Mouse (Mus musculus) lung, embryonic 16.5 days (tissue): ENCODE data around the gene Gm26920. TPM values are rescaled to one million over a fixed set of nuclear protein-coding genes. Genes with fewer than 3 reads are reported as not detected.
A peak's percentile ranks its signal among the peaks of the same experiment; 100 is the strongest.

Experiments
- ATAC-seq: fragments of 200-750 bp; cut with Nextera tagmentation; 2 replicates; pipeline ENCODE4 v1.8.0; 2017; ENCODE audit warnings: low read depth, mild to moderate bottlenecking, moderate library complexity
- H3K27ac ChIP-seq: fragments of 300-500 bp; sonication (generic); 2 replicates; pipeline ENCODE4 v1.5.1; 2014; ENCODE audit warnings: mild to moderate bottlenecking, control low read depth, low read length
- H3K27me3 ChIP-seq: fragments of 300-500 bp; sonication (generic); 2 replicates; pipeline ENCODE4 v1.6.1; 2014; ENCODE audit warnings: low read depth, low read length, mixed read lengths; ENCODE audit not compliant: control insufficient read depth, insufficient read depth
- H3K36me3 ChIP-seq: fragments of 300-500 bp; sonication (generic); 2 replicates; pipeline ENCODE4 v1.6.1; 2014; ENCODE audit warnings: low read length; ENCODE audit not compliant: control insufficient read depth, insufficient read depth
- H3K4me1 ChIP-seq: fragments of 300-500 bp; sonication (generic); replicated peaks from 2 replicates; pipeline ENCODE4 v1.6.1; 2014; ENCODE audit warnings: low read length, mixed read lengths; ENCODE audit not compliant: control insufficient read depth, insufficient read depth
- H3K4me2 ChIP-seq: fragments of 300-500 bp; sonication (generic); 2 replicates; pipeline ENCODE4 v1.6.1; 2014; ENCODE audit warnings: low read depth, low read length, control low read depth
- H3K4me3 ChIP-seq: fragments of 300-500 bp; sonication (generic); 2 replicates; pipeline ENCODE4 v1.5.1; 2014; ENCODE audit warnings: mild to moderate bottlenecking, low read length, control low read depth
- H3K9ac ChIP-seq: fragments of 300-500 bp; sonication (generic); 2 replicates; pipeline ENCODE4 v1.6.1; 2014; ENCODE audit warnings: low read length, control low read depth
- H3K9me3 ChIP-seq: fragments of 300-500 bp; sonication (generic); 2 replicates; pipeline ENCODE4 v1.6.1; 2016; ENCODE audit warnings: low read length; ENCODE audit not compliant: control insufficient read depth
- WGBS: fragments of 180-500 bp; shearing (Covaris S2); extraction: QIAGEN DNeasy Blood & Tissue Kit; methylation state at CpG from one replicate; pipeline ENCODE4 v1.1.7; 2014; 5-methylcytosine and 5-hydroxymethylcytosine counted together
- polyA plus RNA-seq: library from polyadenylated mRNA; unstranded; fragments of >200 nt; fragmentation: Nextera tagmentation; extraction: Ambion mirVana; gene quantifications from 2 replicates; pipeline ENCODE4 v1.2.1, GENCODE M21; 2015

Gm26920 gene
- polyA plus RNA-seq, 1 experiment from 2014 or later, result 1.2 TPM

DNA sequence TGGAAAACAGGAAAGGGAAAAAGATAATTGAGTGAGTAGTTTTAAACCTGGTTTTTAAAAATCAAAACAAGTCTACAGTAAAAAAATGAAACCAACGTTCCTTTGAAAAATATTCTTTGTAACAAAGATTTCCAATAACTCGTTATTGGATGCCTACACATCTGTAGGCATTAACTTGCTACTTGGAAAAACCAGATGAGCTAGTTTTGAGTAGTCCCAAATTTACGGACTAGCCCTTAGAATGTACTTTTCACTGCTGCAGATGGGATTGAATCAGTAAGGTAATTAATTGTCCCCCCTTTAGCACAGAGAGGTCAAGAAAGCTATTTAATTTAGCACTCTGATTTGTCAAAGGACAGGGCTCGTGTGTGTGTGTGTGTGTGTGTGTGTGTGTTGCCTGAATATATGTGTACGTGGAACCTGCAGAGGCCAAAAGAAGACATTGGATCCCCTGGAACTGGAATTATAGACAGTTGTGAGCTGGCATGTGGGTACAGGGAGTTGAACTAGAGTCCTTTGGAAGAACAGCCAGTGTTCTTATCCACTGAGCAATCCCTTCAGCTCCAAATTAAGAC is 5.4 kb upstream of the Gm26920 start:
- H3K36me3 ChIP-seq, result peaks cover 11% of the 10 kb centered on the region; the same call in 1 of the 2 replicates
- ATAC-seq, result no peak
- H3K4me1 ChIP-seq, result peaks cover 13% of the 10 kb centered on the region
- H3K9me3 ChIP-seq, result no peaks in the 10 kb centered on the region
- peak overlapping the region; percentile 99; the same call in 1 of the 2 replicates for H3K27ac ChIP-seq
- H3K9ac ChIP-seq, result peak overlapping the region; percentile 69
- H3K27me3 ChIP-seq, result no peaks in the 10 kb centered on the region
- peak overlapping the region; percentile 84 for H3K4me3 ChIP-seq
- WGBS, result 2% methylated on average over 5 of the region's 5 CpGs
- peak overlapping the region; percentile 58 for H3K4me2 ChIP-seq

DNA sequence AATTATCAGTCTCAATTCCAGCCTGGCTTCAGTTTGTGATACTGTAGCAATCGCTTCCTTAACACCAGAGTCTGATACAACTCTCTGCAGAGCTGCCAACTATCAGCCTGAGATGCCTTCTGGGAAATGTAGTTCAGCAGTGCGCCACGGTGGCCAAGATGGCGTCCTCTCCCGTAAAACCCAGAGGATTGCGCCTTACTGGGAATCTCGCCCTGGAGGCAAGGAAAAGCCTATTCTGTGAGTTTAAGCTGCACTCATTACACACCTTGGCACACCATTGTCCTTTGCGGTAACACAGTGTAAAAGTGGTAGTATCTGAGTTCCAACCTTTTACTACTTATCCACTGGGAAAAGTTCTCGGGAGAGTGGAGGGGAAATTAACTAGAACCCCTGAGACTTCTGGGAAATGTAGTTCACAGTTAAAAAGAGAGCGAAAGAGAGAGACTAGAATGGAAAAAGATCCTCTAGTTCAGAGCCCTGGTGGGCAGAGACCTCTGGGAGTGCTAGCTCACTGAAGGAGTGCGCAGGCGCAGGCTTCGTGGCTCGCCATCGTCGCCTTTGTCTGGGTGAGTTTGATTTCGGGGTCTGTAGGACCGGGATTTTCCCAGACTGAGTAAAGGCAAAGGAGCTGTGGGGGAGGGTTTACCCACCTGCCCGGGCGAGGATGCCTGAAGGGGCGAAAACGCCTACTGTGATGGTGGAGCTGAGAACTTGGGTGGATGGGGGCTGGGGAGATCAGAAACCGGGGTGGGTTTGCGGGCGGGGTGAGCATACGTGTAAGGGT is 4.6 kb upstream of the Gm26920 start, which contains the start of gene Zfp260:
Zfp260 (plus strand) TSS at position 132 of the 784 bp plus-strand sequence.
- ATAC-seq, result peak; percentile 85
- H3K4me1 ChIP-seq, result peaks cover 13% of the 10 kb centered on the region
- WGBS, result under 1% methylated on average over 26 of the region's 26 CpGs

DNA sequence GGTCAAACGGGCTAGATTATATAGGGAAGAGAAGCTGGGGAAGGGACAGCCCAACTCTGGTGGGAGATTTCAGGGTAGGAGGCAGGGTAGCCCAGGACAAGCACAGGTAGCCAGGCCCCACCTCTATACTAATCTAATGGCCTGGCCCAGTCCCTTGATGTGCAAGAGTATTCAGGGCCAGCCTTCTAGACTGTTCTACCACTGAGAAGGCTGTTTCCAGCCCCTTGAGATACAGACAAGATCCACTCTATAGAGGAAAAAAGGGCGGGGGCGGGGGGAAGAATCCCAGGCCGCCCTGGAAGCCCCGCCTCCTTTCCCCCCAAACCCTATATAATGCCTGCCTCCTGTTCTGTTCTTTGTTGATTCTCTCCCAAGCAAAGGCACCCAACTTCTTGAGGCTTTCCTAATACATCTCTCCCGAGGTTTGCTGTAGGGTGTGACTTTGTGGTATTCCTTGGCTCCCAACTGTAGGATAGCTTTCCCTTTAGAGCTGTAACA is 3.8 kb upstream of the Gm26920 start:
- H3K4me2 ChIP-seq, result peak overlapping the region; percentile 61
- no peaks in the 10 kb centered on the region for H3K27me3 ChIP-seq
- peak overlapping the region; percentile 51 for H3K9ac ChIP-seq
- H3K4me1 ChIP-seq, result peaks cover 19% of the 10 kb centered on the region
- no peak overlapping the region for H3K27ac ChIP-seq
- H3K9me3 ChIP-seq, result no peaks in the 10 kb centered on the region
- no peak for ATAC-seq
- H3K4me3 ChIP-seq, result peak overlapping the region; percentile 84
- 0 out of 2 replicates have a peak, but pooled peaks cover 2% of the 10 kb centered on the region for H3K36me3 ChIP-seq
- WGBS, result 71% methylated on average over 6 of the region's 6 CpGs

More for the DNA sequence above, 4.6 kb upstream of the Gm26920 start, which contains the start of gene Zfp260:
- Histone ChIP-seq H3K27me3 (no peaks in the 10 kb centered on the region), H3K9me3 (no peaks in the 10 kb centered on the region), H3K4me3 (peak within 1 kb of the TSS; percentile 84), H3K9ac (peak within 1 kb of the TSS; percentile 89), H3K4me2 (peak within 1 kb of the TSS; percentile 61), H3K36me3 (peaks cover 4% of the 10 kb centered on the region; the same call in 1 of the 2 replicates), H3K27ac (peak within 1 kb of the TSS; percentile 99)

DNA sequence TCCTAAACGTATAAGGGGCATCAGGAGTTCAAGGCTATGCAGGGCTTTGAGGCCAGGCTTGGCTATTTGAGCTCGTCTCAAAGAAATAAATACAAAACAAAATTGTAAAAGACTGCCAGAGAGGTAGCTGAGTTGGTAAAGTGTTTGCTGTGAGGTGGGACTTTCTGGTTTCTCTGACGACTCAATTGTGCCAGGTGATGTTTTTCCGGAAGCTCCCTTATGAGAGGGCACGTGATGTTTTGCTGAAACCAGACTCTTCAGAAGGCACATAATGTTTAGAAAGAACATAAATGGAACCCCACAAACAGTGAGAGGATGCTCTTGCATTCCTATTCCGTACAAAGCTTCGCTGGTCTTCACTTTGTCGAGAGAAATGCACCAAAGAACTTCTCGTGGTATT is 2.5 kb upstream of the Gm26920 start:
- no peak overlapping the region for H3K4me3 ChIP-seq
- no peak overlapping the region for H3K27ac ChIP-seq
- peaks cover 22% of the 10 kb centered on the region for H3K4me1 ChIP-seq
- no peak overlapping the region for H3K9ac ChIP-seq
- 0 out of 2 replicates have a peak, but pooled peaks cover 2% of the 10 kb centered on the region for H3K36me3 ChIP-seq
- no peak overlapping the region for H3K4me2 ChIP-seq
- no peaks in the 10 kb centered on the region for H3K27me3 ChIP-seq
- H3K9me3 ChIP-seq, result no peaks in the 10 kb centered on the region
- 73% methylated on average over 9 of the region's 9 CpGs for WGBS
- no peak for ATAC-seq

GRCm38 (mm10) chr7:30090970-30091585 is 868 bp upstream of the Gm26920 start:
- WGBS, result 7% methylated on average over 9 of the region's 9 CpGs
- Histone ChIP-seq H3K4me3 (peak overlapping the region; percentile 74), H3K9me3 (no peaks in the 10 kb centered on the region), H3K27me3 (no peaks in the 10 kb centered on the region), H3K27ac (peak overlapping the region; percentile 58), H3K4me1 (peaks cover 17% of the 10 kb centered on the region), H3K36me3 (0 out of 2 replicates have a peak, but pooled peaks cover 1% of the 10 kb centered on the region), H3K4me2 (peak overlapping the region; percentile 65), H3K9ac (peak overlapping the region; percentile 55)
- ATAC-seq, result peak; percentile 1; the same call in 1 of the 2 replicates

- Histone ChIP-seq H3K27ac (no peak overlapping the region), H3K9ac (peak overlapping the region; percentile 80), H3K4me1 (peaks cover 15% of the 10 kb centered on the region), H3K9me3 (no peaks in the 10 kb centered on the region), H3K36me3 (peaks cover 10% of the 10 kb centered on the region), H3K27me3 (no peaks in the 10 kb centered on the region), H3K4me2 (peak overlapping the region; percentile 65), H3K4me3 (peak overlapping the region; percentile 74)
- 15% methylated on average over 6 of the region's 6 CpGs for WGBS
- no peak for ATAC-seq
These were observed 805 bp downstream of the Gm26920 start for GRCm38 (mm10) chr7:30089405-30089804.

GRCm38 (mm10) chr7:30086524-30086923 is 3.7 kb downstream of the Gm26920 start:
- no peaks in the 10 kb centered on the region for H3K27me3 ChIP-seq
- H3K4me2 ChIP-seq, result no peak overlapping the region
- peaks cover 12% of the 10 kb centered on the region for H3K36me3 ChIP-seq
- H3K4me1 ChIP-seq, result peaks cover 11% of the 10 kb centered on the region
- ATAC-seq, result no peak
- no peak overlapping the region for H3K9ac ChIP-seq
- H3K9me3 ChIP-seq, result no peaks in the 10 kb centered on the region
- no peak overlapping the region for H3K4me3 ChIP-seq
- no peak overlapping the region for H3K27ac ChIP-seq
- WGBS, result 88% methylated on average over 9 of the region's 9 CpGs

DNA sequence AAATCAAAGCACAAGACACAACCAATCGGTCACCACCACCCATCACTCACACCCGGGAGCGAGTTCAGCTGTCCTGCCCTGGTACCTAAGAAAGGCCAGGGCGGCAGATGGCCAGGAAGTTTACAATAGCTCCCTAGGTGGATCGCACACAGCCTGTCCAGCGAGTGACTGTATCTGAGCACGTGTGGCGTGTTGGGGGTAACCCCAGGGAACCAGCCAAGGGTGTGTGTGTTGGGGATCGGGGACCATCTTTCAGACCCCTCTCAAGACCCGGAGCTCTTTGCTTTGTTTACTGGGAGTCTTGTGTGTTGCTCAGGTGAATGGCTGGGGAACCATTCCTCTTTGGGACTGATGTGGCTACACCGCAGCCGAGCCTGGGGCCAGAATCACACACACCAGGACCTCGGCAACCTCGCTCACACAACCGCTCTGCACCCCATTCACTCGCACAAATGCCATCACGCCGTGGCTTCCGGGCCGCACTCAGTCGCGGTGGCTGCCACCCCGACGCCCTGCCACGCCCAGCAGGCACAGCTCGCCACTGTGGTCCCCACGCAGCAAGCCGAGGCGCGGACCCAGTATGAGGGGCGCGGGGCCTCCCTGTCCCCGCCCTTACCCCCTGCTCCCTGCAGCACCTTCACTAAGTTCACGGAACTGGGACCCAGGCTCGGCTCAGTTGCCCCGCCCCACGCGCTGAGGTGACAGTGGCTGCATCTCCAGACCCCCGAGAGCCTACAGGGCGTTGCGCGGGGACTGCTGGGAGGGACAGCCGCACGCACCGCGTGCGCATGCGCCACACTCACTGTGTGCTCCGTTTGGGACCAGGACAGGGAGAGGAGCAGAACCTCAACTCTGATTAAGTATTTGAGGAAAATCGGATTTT is 17.8 kb downstream of the Gm26920 start, which contains the start of gene Zfp82:
Zfp82 (minus strand) TSS at position 755 of the 883 bp plus-strand sequence.
- Histone ChIP-seq H3K9ac (peak within 1 kb of the TSS; percentile 84), H3K36me3 (0 out of 2 replicates have a peak, but pooled peaks cover 3% of the 10 kb centered on the region), H3K4me1 (no peaks in the 10 kb centered on the region), H3K4me2 (peak within 1 kb of the TSS; percentile 86), H3K4me3 (peak within 1 kb of the TSS; percentile 91), H3K9me3 (no peaks in the 10 kb centered on the region), H3K27me3 (no peaks in the 10 kb centered on the region), H3K27ac (peak within 1 kb of the TSS; percentile 55; the same call in 1 of the 2 replicates)
- WGBS, result under 1% methylated on average over 50 of the region's 50 CpGs
- ATAC-seq, result peak; percentile 91
